Mouse (Mus musculus): ENCODE data around the gene Trex2. TPM values are rescaled to one million over a fixed set of nuclear protein-coding genes. Genes with fewer than 3 reads are reported as not detected.

Gene Trex2
- total RNA-seq (2021), result not detected in 2 replicates
- long read RNA-seq, result 0 reads

GRCm38 (mm10) chrX:73435252-73435651, at the start of gene Trex2:
Trex2 (minus strand) TSS chrX:73435344.
- no peak for DNase-seq

- no peak for DNase-seq
Observed at GRCm38 (mm10) chrX:73484870-73485269, 49.7 kb upstream of the Trex2 start.

DNA sequence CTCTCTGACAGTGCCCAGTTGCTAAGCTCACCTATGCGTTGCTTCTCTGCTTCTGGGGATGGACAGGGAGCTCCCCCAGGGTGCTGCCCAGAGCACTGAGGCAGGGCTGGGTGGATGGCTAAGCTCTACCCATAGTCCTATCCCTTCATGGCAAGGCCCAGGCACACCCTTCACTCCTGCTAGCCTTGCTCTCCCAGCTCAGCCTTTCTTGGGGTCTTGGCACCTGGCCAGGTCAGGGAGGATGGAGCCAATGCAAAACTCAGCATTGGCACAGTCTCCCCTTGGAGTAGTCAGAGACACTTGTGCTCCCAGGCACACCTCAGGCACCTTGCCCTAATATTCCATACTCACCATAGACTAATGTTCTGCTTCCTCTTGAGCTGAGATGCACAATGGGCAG, 48.9 kb upstream of the Trex2 start:
- no peak for DNase-seq

DNA sequence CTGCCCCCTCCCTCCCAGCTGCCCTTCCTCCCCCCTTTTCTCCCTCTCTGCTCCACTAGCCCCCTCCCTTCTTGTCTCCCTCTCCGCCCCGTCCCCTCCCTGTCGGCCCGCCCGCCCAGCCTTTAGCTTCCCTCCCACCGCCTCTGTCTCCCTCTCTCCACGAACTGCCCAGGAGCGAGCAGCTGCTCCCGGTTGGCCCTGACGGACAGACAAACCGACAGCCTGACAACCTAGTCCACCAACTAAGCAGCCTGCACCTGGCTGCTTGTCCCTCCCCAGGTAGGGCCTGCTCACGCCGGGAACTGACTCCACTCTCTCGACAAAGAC, 48.3 kb upstream of the Trex2 start, which contains the start of gene Bgn:
Gene Bgn (plus strand): TSS at position 119 of the 327 bp plus-strand sequence.
- no peak for DNase-seq

DNA sequence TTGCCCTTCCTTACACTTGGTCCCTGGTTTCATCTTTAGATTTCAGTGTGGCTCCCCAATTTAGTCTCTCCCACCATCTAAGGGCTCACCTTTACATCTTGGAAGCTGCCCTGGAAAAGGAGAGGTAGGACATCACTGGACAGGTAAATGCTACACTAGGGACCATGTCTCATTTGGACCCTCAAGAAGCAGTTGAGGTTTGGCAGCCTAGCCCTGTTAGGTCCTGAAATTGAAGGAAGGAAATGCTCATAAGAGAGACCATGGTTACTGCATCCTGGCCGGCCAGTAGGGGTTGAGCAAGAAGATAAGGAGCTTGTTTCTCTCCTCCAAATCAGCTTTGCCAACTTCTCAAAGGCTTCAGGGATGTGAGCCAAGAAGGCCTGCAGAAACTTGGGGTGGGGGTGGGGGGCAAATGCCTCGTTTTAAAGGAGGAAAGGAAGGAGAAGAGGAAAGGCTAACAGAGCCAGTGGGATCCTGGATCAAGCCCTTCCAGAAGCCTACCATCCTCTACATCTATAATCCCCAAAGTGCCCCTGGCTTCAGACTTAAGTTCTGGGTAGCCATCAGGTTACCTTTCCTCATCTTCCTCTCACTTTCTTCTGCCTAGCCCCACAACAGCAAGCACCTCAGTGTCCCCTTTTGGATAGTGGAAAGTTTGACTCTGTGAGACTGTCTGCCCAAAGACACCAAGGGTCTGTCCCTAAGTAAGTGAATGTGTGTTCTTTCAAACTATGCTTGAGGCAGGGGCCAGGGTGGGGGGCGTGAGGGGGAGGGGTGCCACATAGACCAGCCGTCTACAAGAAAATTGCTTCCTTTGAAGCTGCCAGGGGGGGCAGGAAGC, 47.7 kb upstream of the Trex2 start:
- DNase-seq, result no peak

DNA sequence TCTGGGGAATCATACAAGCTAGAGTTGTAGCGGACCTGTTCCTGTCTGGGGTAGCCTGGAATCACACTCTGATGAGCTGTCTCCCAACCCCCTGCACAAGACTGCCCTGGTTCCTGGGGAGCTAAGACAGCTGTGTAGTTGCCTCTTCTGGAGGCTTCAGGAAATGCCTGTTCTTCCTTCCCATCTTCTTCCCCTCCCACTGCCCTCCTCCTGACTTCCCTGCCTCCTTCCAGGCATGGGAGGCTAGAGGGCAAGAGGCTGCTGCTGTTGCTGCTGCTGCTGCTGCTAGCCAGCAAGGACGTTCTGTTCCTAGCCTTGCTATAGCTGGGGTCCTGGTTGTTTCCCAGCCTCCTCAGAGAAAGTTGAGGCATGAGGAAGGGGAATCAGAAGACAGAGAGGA, 45.2 kb upstream of the Trex2 start:
- DNase-seq, result no peak

GRCm38 (mm10) chrX:73479656-73480055, 44.5 kb upstream of the Trex2 start:
- DNase-seq, result no peak

DNA sequence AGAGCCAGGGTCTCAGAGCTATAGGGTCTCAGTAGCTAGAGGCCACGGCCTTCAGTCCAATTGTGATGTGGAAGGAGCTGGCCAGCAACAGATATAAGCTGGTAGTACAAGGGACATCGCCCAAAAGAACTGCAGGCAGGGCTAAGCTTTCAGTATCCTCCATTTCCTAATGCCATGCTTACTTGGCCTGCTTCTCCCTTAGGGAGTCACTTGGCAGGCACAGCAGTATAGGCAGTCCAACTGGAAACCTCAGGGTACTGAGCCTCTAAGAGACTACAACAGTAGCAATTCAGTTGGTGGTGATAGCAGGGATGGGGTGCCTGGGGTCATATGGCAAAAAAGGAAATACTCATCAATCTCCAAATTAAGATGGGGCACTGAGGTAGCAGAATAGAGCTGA, 42.4 kb upstream of the Trex2 start:
- DNase-seq, result no peak

GRCm38 (mm10) chrX:73476621-73477020, 41.5 kb upstream of the Trex2 start:
- no peak for DNase-seq

DNA sequence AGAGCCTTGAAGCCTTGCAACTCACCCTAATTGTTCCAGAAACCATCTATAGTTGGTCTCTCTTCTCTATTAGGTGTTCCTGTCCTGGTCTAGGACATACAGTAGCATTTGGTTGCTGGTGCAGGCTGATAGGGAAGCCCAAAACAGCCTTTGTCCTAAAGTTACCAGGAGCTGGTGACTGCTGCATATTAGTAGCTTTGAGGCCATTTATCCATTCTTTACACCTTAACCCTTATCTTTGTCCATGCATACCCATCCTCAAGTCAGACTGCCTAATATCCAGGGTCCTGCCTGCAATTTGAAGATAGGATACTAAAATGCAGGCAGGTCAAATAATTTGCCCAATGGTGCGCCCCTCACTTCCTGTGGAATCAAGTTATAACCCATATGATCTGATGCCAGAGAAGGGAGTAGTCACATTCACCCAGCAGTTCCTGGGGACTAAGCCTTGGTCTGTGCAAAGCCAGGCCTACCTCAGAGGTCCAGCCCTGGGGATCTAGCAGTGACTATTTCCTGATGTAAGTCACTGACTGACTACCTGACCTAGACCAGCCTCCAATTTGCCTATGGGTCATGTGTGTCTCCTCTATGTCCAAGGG, 40.6 kb upstream of the Trex2 start:
- no peak for DNase-seq

DNA sequence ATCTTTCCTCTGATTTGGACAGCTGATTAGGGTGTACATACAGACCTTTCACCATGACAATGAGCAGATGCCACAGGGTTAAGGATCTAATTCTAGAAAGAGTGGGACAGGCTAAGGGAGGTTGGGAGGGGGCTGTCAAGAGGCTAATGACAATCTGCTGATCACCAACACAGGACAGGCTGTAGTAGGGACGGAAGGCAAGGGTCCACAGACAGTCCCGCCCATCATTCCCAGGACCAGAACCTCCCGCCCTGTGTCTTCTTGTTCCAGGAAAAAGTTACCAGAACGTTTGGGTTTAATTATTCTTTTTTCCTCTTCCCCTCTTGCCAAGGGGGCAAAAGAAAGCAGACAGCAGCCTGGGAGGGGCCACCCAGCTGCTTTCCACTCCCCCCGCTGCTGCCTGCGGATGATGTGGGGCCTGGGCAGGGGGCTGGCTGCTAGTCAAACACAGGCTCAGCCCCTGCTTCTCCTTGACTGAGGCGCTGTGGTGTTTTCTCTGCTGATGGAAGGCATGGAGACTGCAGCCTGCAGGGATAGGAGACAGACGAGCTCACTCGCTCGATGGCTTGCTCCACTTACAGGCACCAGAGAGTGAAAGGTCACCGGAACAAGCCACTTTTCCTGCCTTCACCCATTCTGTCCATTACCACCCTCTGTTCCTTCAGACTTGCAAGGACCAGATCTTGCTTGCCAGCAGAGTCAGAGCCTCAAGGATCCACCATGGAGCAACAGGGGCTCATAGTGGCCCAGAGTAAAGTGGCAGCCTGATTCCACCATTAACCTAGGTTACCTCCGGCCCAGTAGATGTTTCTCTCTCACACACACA, 39.4 kb upstream of the Trex2 start:
- DNase-seq, result no peak

DNA sequence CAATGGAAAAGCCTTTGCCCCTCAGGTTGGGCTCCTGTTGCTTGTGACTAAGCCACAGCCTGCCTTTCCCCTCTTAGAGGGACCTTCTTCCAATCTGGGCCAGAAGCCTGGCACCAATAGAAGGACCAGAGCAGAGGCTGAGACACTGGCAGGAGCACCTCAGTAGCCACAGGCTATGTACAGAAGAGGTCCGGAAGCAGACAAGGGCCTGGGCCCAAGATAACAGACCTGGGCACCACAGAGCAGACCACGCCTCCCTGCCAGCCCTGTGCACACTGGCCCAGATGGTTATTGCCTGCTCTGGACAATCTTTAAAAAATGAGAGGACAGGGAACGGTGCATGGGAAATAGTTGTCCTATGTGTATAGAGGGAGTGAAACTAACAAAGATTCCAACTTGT, 36.6 kb upstream of the Trex2 start:
- no peak for DNase-seq

GRCm38 (mm10) chrX:73468752-73469151, 33.6 kb upstream of the Trex2 start:
- DNase-seq, result no peak

- DNase-seq, result no peak
Observed at GRCm38 (mm10) chrX:73468330-73468729, 33.2 kb upstream of the Trex2 start.

DNA sequence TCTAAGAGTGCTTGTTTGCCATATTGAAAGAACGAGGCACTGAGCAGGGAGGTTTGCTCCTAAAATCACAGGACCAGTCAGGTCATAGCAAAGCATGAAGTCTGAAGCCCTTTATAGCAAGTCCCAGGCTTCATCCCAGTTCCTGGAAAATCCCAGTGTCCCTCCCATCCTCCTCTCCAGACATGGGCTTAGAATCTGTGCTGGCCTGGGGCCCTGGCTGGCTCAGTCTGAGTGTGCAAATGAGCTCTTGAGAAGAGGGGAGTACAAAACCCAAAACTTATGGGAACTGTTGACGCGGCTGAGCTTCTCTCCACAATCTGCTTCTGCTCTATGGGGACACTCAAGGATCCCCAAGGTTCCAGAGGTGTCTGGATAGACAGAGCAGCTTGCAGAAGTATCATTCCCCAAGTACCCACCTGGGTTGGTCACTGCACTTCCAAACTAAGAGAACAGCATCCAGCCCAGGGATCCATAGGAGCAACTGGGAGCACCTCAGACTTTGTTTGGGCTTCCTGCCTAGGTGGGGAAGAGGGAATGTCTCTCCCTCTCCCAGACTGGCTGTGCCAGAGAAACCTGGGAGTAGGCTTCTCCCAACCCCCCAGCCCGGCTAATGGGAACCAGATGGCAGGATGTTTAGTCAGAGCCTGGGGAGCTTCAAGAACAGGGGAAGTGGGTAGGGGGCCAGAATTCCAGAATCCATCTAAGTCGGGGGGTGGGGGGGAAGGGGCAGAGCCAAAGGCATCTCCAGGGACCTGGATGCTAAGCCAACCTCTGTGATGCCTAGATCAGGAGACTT, 32.5 kb upstream of the Trex2 start:
- DNase-seq, result no peak

DNA sequence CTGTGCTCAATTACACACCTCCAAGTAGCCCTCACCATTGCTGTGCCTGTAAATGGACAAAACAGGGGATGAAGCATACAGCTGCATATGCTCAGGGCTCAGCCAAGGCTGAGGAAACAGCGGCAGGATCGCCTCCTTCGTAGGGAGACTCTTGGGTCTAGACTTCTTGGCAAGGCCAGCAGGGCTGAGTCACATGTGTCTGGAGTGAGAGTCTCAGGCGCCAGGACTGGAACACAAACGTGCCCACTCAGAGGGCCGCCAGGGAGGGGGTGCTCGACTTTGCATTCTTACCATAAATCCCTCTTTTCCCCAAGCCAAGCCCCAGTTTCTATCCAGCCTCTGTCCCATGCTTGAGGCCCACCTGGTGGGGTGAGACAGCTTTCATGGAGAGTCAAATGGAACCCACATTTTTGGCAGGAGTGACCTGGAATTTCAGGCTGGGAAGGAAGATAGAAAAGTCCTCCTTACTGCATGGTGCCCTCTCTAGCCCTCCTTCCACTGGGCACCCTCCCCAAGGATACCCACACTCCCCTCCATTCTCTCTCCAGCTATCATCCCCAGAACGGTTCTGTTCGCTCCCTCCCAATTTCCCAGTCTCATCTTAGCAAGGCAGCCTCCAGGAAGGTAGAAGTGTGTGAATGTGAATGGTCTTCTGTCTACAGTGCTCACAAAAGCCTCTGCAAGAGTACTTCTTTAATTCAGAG, 30.5 kb upstream of the Trex2 start:
- DNase-seq, result peak; percentile 39

DNA sequence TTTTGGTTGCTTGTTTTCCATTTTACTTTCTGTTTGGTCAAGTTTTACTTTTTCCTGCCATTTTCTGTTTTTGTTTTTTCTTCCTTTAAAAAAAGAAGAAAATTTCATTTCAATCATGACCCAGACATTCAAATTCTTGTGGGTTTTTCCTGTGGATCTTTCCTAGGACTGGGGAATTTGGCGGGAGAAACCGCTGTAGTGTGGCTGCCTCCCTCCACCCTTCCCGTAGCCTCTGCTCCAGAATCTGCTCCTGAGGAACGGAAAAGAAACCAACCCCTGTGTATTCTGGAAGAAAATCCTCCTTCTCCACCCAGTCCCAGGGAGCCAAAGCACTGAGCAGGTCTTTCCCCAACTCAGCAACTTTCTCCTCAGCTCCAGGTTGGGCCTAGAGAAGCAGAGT, 25.6 kb upstream of the Trex2 start:
- DNase-seq, result no peak

- DNase-seq, result peak; percentile 87
Observed at GRCm38 (mm10) chrX:73458877-73459392, 23.8 kb upstream of the Trex2 start, which contains the start of gene Haus7. Haus7 (minus strand) TSS chrX:73459044.

DNA sequence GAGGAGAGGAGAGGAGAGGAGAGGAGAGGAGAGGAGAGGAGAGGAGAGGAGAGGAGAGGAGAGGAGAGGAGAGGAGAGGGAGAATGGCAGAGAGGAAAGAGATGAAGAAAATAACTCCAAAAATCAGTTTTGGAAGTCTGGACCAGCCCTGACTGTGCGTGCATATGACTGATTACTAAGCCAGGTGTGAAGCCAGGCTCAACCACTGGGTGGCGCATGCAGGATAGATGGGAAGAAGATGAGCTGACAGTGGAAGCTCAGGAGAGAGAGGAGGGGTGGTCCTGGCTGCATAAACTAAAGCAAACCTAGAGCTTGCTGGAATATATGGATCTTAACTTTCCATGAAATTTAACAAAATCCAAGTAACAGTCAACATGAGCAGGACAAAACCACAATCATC, 16.8 kb upstream of the Trex2 start:
- peak; percentile 69 for DNase-seq

DNA sequence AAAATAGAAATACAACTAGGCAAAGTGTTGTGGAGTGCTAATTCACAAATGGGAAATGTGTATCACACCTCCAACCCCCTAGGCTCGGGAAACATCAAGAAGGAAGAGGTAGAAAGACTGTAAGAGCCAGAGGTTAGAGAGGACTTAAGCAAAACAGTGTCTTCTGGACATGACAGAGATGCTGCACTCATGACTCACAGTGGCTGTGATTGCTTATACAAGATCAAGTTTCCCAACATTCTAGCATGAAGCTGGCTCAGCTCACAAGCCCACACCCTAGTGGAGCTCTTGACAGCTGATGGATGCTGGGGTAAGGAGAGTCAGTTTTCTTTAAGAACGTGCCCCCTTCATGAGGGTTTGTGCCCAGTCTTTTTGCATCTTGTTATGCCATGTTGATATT, 6.3 kb upstream of the Trex2 start:
- DNase-seq, result no peak

GRCm38 (mm10) chrX:73432850-73433249, 2.3 kb downstream of the Trex2 start:
- DNase-seq, result no peak

Data from adrenal gland, postnatal 25 days (tissue).